Mouse (Mus musculus) intestine, postnatal 0 days (tissue): ENCODE results near the gene Lrrn2. TPM values are rescaled to one million over a fixed set of nuclear protein-coding genes. Genes with fewer than 3 reads are reported as not detected.

Source experiments
- ATAC-seq: fragments of 200-750 bp; cut with Nextera tagmentation; 2 replicates; pipeline ENCODE4 v1.8.0; 2017; ENCODE audit warnings: mild to moderate bottlenecking, moderate TSS enrichment, moderate library complexity
- H3K27ac ChIP-seq: fragments of 300-500 bp; sonication (generic); 2 replicates; pipeline ENCODE4 v1.5.1; 2014; ENCODE audit warnings: mild to moderate bottlenecking, low read depth, low read length, moderate library complexity
- H3K27me3 ChIP-seq: fragments of 300-500 bp; sonication (generic); replicated peaks from 2 replicates; pipeline ENCODE4 v1.6.1; 2014; ENCODE audit warnings: low read length, mixed read lengths; ENCODE audit not compliant: control insufficient read depth, insufficient read depth
- H3K36me3 ChIP-seq: fragments of 300-500 bp; sonication (generic); 2 replicates; pipeline ENCODE4 v1.6.1; 2014; ENCODE audit warnings: mild to moderate bottlenecking, moderate library complexity; ENCODE audit not compliant: control insufficient read depth, insufficient read depth
- H3K4me1 ChIP-seq: fragments of 300-500 bp; sonication (generic); replicated peaks from 2 replicates; pipeline ENCODE4 v1.6.1; 2014; ENCODE audit warnings: antibody characterized with exemption, low read length, mixed read lengths; ENCODE audit not compliant: control insufficient read depth, insufficient read depth
- H3K4me2 ChIP-seq: fragments of 300-500 bp; sonication (generic); replicated peaks from 2 replicates; pipeline ENCODE4 v1.6.1; 2014; ENCODE audit warnings: low read depth, mild to moderate bottlenecking, moderate library complexity
- H3K4me3 ChIP-seq: fragments of 300-500 bp; sonication (generic); 2 replicates; pipeline ENCODE4 v1.5.1; 2014; ENCODE audit warnings: low read depth, low read length
- H3K9ac ChIP-seq: fragments of 300-500 bp; sonication (generic); 2 replicates; pipeline ENCODE4 v1.6.1; 2014; ENCODE audit warnings: mild to moderate bottlenecking, low read depth, low read length
- H3K9me3 ChIP-seq: fragments of 300-500 bp; sonication (generic); 2 replicates; pipeline ENCODE4 v1.6.1; 2016; ENCODE audit warnings: mixed run types; ENCODE audit not compliant: control insufficient read depth
- CTCF ChIP-seq: sonication (generic); IDR thresholded peaks from 2 replicates; pipeline ENCODE4 v1.5.1; 2016; ENCODE audit warnings: low read depth, mild to moderate bottlenecking, control low read depth, antibody characterized with exemption, moderate library complexity
- WGBS: fragments of 180-500 bp; shearing (Covaris S2); extraction: QIAGEN DNeasy Blood & Tissue Kit; methylation state at CpG from one replicate; pipeline ENCODE4 v1.1.7; 2014; 5-methylcytosine and 5-hydroxymethylcytosine counted together
- polyA plus RNA-seq: library from polyadenylated mRNA; unstranded; fragments of >200 nt; fragmentation: Nextera tagmentation; extraction: Ambion mirVana; gene quantifications from 2 replicates; pipeline ENCODE4 v1.2.1, GENCODE M21; 2015

Gene Lrrn2
- polyA plus RNA-seq, 1 experiment from 2014 or later, result 2.3 TPM

DNA sequence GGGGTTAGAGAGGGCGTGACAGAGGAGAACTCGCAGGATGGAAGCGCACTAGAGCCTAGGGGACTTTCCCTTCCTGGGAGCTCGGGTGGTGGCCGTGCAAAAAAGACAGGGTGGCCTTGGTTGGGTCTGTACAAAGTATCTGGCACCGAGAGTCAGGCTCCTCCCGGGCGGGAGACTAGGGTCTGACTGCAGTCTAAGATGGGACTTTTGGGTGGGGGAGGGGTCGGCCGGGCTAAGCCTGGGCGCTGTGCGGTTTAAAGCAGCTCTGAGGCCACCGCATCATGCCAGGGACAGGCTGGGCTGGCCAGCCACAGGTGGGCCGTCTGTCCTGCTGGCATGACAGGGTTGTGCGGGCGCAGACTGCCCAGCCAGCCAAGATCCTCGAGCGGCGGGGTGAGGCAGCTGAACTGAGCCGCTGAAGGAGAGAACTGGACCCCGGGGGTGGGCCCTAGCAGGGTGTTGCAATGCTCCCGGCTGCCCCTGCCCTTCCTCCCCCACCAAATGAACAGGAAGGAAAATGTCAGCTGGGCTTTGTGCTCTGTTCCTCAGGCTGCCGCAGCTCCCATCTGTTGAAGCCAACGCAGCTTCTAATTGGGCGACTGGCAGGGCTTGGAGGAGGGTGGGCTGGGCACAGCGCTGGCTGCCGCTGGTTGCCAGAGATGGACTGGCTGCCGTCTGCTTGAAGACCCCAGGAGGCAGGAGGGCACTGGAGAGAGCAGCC, 1.1 kb downstream of the Lrrn2 start:
- Histone ChIP-seq H3K4me1 (no peaks in the 10 kb centered on the region), H3K9ac (0 out of 2 replicates have a peak overlapping the region, but pooled peaks have one; percentile 22), H3K9me3 (no peaks in the 10 kb centered on the region), H3K36me3 (no peaks in the 10 kb centered on the region), H3K4me3 (peak overlapping the region; percentile 43), H3K4me2 (peak overlapping the region; percentile 65), H3K27me3 (peaks cover 34% of the 10 kb centered on the region), H3K27ac (no peak overlapping the region)
- ATAC-seq, result no peak
- TF ChIP-seq CTCF, result no peak
- 2% methylated on average over 28 of the region's 28 CpGs for WGBS

DNA sequence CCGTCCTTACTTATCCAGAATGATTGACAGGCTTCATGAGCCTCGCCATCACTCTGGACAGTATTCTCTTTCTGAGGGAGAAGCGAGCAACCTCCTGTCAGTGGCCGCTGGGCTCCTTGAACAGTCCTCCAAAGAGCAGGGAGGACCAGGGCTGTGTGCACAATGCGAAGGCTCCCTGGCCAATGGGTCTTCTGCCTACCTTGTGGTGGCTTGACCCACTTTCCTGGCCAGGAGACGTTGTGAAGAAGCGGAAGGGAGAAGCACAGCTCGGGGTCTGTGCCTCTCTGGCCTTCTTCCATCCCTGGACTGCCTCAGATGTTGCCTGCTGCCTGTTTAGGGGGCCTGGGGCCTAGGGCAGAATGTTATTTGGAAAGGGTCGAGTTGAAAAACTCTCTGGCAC, 1.8 kb downstream of the Lrrn2 start:
- Histone ChIP-seq H3K36me3 (no peaks in the 10 kb centered on the region), H3K27ac (no peak overlapping the region), H3K4me2 (no peak overlapping the region), H3K9me3 (no peaks in the 10 kb centered on the region), H3K4me3 (no peak overlapping the region), H3K4me1 (no peaks in the 10 kb centered on the region), H3K9ac (no peak overlapping the region), H3K27me3 (peaks cover 34% of the 10 kb centered on the region)
- 44% methylated on average over 9 of the region's 9 CpGs for WGBS
- no peak for TF ChIP-seq CTCF
- no peak for ATAC-seq

DNA sequence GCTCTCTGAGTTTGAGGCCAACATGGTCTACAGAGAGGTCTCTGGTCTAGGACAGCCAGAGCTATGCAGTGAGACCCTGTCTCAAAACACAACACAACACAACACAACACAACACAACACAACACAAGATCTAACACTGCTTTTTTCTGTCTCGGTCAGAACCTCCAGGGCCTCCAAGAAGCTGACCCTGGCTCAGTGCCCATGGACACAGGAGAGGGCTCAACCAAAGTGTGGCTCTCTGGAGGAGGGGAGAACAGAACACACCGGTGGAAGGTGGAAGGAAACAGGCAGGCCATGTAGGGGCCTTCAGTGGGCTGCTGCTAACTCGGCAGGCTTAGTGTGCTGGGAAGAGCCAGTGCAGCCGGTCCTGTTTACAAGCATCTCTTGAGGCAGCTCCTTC, 5.6 kb downstream of the Lrrn2 start:
- Histone ChIP-seq H3K36me3 (no peaks in the 10 kb centered on the region), H3K4me1 (no peaks in the 10 kb centered on the region), H3K9ac (no peak overlapping the region), H3K27me3 (peaks cover 15% of the 10 kb centered on the region), H3K27ac (no peak overlapping the region), H3K4me3 (no peak overlapping the region), H3K4me2 (no peak overlapping the region), H3K9me3 (no peaks in the 10 kb centered on the region)
- no peak for TF ChIP-seq CTCF
- WGBS, result 38% methylated on average over 4 of the region's 4 CpGs
- no peak for ATAC-seq

DNA sequence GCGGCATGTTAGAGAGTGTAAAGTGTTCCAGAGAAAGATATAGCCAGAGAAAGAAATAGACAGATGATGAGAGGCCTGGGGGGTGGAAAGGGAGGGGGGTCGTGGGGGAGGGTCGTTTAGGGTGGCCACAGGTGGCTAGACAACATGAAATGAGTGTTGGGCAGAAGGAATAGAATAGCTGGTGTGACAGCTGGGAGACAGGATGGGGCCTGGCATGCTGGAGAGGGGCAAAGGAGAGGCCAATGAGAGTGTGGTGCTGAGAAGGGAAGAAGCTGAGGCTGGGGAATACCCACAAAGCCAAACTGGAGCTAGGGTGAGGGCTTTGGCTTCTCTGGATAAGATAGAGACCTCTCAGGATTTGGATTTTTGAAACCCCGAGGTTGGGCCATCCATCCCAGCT, 6.6 kb downstream of the Lrrn2 start:
- H3K9ac ChIP-seq, result no peak overlapping the region
- H3K27ac ChIP-seq, result no peak overlapping the region
- no peak overlapping the region for H3K4me2 ChIP-seq
- H3K36me3 ChIP-seq, result no peaks in the 10 kb centered on the region
- H3K27me3 ChIP-seq, result peaks cover 8% of the 10 kb centered on the region; the same call in 1 of the 2 replicates
- H3K4me1 ChIP-seq, result no peaks in the 10 kb centered on the region
- no peak for ATAC-seq
- no peak overlapping the region for H3K4me3 ChIP-seq
- no peaks in the 10 kb centered on the region for H3K9me3 ChIP-seq
- 61% methylated on average over 4 of the region's 4 CpGs for WGBS
- TF ChIP-seq CTCF, result no peak

DNA sequence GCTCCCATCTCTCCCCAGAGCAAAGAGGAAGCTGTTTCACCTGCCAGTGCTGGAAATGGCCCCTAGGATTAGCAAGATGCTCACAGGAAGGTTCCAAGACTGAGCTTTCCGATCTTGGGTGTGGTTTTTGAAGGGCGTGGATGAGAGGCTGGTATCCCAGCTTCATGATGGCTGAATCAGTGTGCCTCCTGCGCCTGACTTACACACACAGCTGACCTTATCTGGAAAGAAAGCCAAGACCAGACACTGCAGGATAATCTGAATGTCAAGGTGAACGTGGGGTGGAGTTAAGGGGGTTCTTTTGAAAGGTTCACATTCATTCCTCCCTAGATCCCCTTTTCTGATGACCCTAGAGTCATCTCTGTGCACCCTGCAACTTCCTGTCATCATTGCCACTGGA, 8.7 kb downstream of the Lrrn2 start:
- no peaks in the 10 kb centered on the region for H3K9me3 ChIP-seq
- H3K4me3 ChIP-seq, result no peak overlapping the region
- no peaks in the 10 kb centered on the region for H3K27me3 ChIP-seq
- H3K27ac ChIP-seq, result no peak overlapping the region
- no peaks in the 10 kb centered on the region for H3K36me3 ChIP-seq
- no peak for TF ChIP-seq CTCF
- no peak for ATAC-seq
- H3K4me1 ChIP-seq, result no peaks in the 10 kb centered on the region
- no peak overlapping the region for H3K4me2 ChIP-seq
- 65% methylated on average over 4 of the region's 4 CpGs for WGBS
- H3K9ac ChIP-seq, result no peak overlapping the region

DNA sequence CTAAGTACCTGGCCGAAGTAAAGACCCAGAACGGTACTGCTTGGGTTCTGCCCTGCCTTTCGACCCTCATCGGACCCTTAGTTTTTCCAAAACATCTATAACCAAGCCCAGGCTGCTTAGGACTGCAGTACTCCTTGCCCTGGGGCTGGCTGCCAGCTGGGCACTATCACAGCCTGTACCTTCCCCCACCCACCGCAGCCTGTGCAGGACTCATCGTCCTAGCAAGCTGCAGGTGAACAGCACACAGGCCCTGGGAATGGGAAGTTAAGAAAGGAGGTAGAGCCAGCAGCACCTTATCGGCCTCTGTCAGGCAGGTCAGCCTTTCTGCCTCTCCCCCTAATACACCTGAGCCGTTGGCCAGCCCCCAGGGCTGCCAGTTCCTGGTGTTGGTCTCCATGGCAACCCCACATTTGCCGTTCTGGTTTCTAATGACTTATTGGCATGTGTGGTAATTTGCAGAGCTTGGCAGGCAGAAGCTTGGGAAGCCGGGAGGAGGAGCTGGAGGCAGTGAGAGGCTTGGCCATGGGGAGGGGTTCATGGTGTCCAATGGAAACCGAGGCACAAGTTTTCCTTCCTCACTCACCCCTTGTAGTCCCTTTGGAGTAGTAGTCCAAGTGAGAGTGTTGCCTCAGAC, 10.2 kb downstream of the Lrrn2 start:
- ATAC-seq, result no peak
- WGBS, result 55% methylated on average over 11 of the region's 11 CpGs

More for the DNA sequence above, 10.2 kb downstream of the Lrrn2 start:
- Histone ChIP-seq H3K4me3 (no peak overlapping the region), H3K9me3 (no peaks in the 10 kb centered on the region), H3K27me3 (no peaks in the 10 kb centered on the region), H3K9ac (no peak overlapping the region), H3K4me1 (no peaks in the 10 kb centered on the region), H3K4me2 (no peak overlapping the region), H3K27ac (no peak overlapping the region), H3K36me3 (no peaks in the 10 kb centered on the region)
- no peak for TF ChIP-seq CTCF
